In genomic region chr17:15077536-15077935, GRCm38 (mm10) we compare ENCODE assay signal across 8 mouse cellular contexts. TPM values are rescaled to one million over a fixed set of nuclear protein-coding genes. Genes with fewer than 3 reads are reported as not detected.
A peak's percentile ranks its signal among the peaks of the same experiment; 100 is the strongest.
DNase-seq lines count a peak whose midpoint lies in the region.

No protein-coding gene starts in this region.

- DNase-seq in adrenal gland, postnatal 14 days: peak; percentile 27
- no peak for DNase-seq in adrenal gland, postnatal 25 days
- peak; percentile 42 for DNase-seq in layer of hippocampus, adult 11-12 months (ENCODE audit: low spot score)
- no peak for DNase-seq in layer of hippocampus, adult 9-10 months (ENCODE audit: low spot score)
- peak; percentile 57 for DNase-seq in layer of hippocampus, adult 9-11 months
- DNase-seq in retina, postnatal 1 day: peak; percentile 77
- no peak for DNase-seq in embryo, embryonic 10 days (ENCODE audit: low spot score)
- DNase-seq in heart, adult 9 months (ENCODE audit: low spot score in 2 of 2): no peak

RNA-seq across cellular contexts. Expression of gene Gm3448, which starts 36.2 kb away (rescaled TPM):
- total RNA-seq in adrenal gland, postnatal 14 days (2021): 4.4 and 5.5 TPM in 2 replicates
- 7.7 and 9.5 TPM in 2 replicates for total RNA-seq in adrenal gland, postnatal 25 days (2021)

RNA-seq across cellular contexts. Expression of gene Tcte3, which starts 36.2 kb away (rescaled TPM):
- 1.9 and 2.3 TPM in 2 replicates for total RNA-seq in adrenal gland, postnatal 14 days (2021)
- total RNA-seq in adrenal gland, postnatal 25 days (2021): 0.85 and 2.8 TPM in 2 replicates

RNA-seq across cellular contexts. Expression of gene Ermard, which starts 36.5 kb away (rescaled TPM):
- total RNA-seq in adrenal gland, postnatal 14 days (2021): 50.0 and 59.9 TPM in 2 replicates
- 68.0 and 75.4 TPM in 2 replicates for total RNA-seq in adrenal gland, postnatal 25 days (2021)

Comparison
In these comparisons a context has a peak if more than half of its experiments do, and no peak if none do; other contexts are left out.
1. DNase-seq: peak in adrenal gland, postnatal 14 days (single experiment), layer of hippocampus, adult 11-12 months (single experiment), layer of hippocampus, adult 9-11 months (single experiment) and retina, postnatal 1 day (single experiment); none in adrenal gland, postnatal 25 days (single experiment), layer of hippocampus, adult 9-10 months (single experiment), embryo, embryonic 10 days (single experiment) and heart, adult 9 months (0 of 2).